Mouse (Mus musculus): ENCODE results near the gene Ccdc107.

- TF ChIP-seq CTCF (IDR thresholded peaks at IDR 0.05; ENCODE audit: low read depth, low read length), result no peak
- TF ChIP-seq POLR2A (IDR thresholded peaks at IDR 0.05; ENCODE audit: extremely low read depth, insufficient read depth, low read length), result no peak
Measured at GRCm38 (mm10) chr4:43480985-43481384, 11.7 kb upstream of the Ccdc107 start.
